Mouse (Mus musculus) MEL (cell line): ENCODE data around the gene Lipc. TPM values are rescaled to one million over a fixed set of nuclear protein-coding genes. Genes with fewer than 3 reads are reported as not detected.

Experiments used
- DNase-seq: peaks from one replicate; pipeline ENCODE4 v3.0.0; 2011; ENCODE audit warnings: low read depth, low spot score
- H3K27ac ChIP-seq: 2 replicates; pipeline ENCODE4 v1.5.1; 2012; ENCODE audit warnings: low read depth, mild to moderate bottlenecking, control low read depth, low read length, moderate library complexity; ENCODE audit not compliant: control insufficient read depth
- H3K27me3 ChIP-seq, 2 experiments: fragments of 150-350 bp in 1 of 2; sonication (generic) in 1 of 2; 2 replicates each; pipeline ENCODE4 v1.6.1; 2012; ENCODE audit warnings: low read length in 2 of 2, mild to moderate bottlenecking in 2 of 2, improper control_type of control experiment in 1 of 2, moderate library complexity in 1 of 2; ENCODE audit not compliant: insufficient read depth in 2 of 2, control insufficient read depth in 1 of 2
- H3K36me3 ChIP-seq, 2 experiments: 2 replicates each; pipeline ENCODE4 v1.6.1; 2012 to 2014; ENCODE audit warnings: low read length in 2 of 2, improper control_type of control experiment in 1 of 2, inconsistent platforms in 1 of 2, mild to moderate bottlenecking in 1 of 2; ENCODE audit not compliant: insufficient read depth in 2 of 2, control insufficient read depth in 1 of 2
- H3K4me1 ChIP-seq, 2 experiments: fragments of 150-350 bp in 1 of 2; sonication (generic) in 1 of 2; 2 replicates each; pipeline ENCODE4 v1.6.1; 2012; ENCODE audit warnings: low read length in 2 of 2, improper control_type of control experiment in 1 of 2, mild to moderate bottlenecking in 1 of 2; ENCODE audit not compliant: insufficient read depth in 2 of 2, control insufficient read depth in 1 of 2
- H3K4me3 ChIP-seq, 2 experiments: fragments of 150-350 bp in 1 of 2; sonication (generic) in 1 of 2; 2 replicates each; pipeline ENCODE4 v1.5.1; 2012; ENCODE audit warnings: low read depth in 2 of 2, low read length in 2 of 2, mild to moderate bottlenecking in 2 of 2, moderate library complexity in 2 of 2, control low read depth in 1 of 2, improper control_type of control experiment in 1 of 2; ENCODE audit not compliant: control insufficient read depth in 1 of 2, insufficient read depth in 1 of 2
- H3K79me2 ChIP-seq: 2 replicates; pipeline ENCODE4 v1.6.1; 2012; ENCODE audit warnings: mild to moderate bottlenecking, low read length, moderate library complexity; ENCODE audit not compliant: control insufficient read depth, poor library complexity, insufficient read depth
- H3K9ac ChIP-seq: 2 replicates; pipeline ENCODE4 v1.6.1; 2012; ENCODE audit warnings: low read depth, mild to moderate bottlenecking, control low read depth, low read length, moderate library complexity; ENCODE audit not compliant: control insufficient read depth, poor library complexity, severe bottlenecking
- H3K9me3 ChIP-seq: fragments of 150-350 bp; sonication (generic); replicated peaks from 2 replicates; pipeline ENCODE4 v1.6.1; 2012; ENCODE audit warnings: mild to moderate bottlenecking, low read length, improper control_type of control experiment, moderate library complexity; ENCODE audit not compliant: insufficient read depth
- BHLHE40 ChIP-seq: IDR thresholded peaks from 2 replicates; pipeline ENCODE4 v1.6.1; 2012; ENCODE audit warnings: low read depth, mild to moderate bottlenecking, inconsistent platforms, low read length, improper control_type of control experiment, borderline replicate concordance
- CHD1 ChIP-seq: IDR thresholded peaks from 2 replicates; pipeline ENCODE4 v1.6.1; 2012; ENCODE audit warnings: low read depth, mild to moderate bottlenecking, inconsistent platforms, low read length, improper control_type of control experiment
- CTCF ChIP-seq, 3 experiments: IDR thresholded peaks in 2 of 3; conservative IDR thresholded peaks in 1 of 3; 2 replicates each; pipeline ENCODE4 v1.5.1; 2011 to 2012; ENCODE audit warnings: low read length in 3 of 3, low read depth in 2 of 3, mild to moderate bottlenecking in 2 of 3, improper control_type of control experiment in 1 of 3, inconsistent platforms in 1 of 3, mixed read lengths in 1 of 3, moderate library complexity in 1 of 3; ENCODE audit not compliant: control insufficient read depth in 1 of 3, insufficient read depth in 1 of 3, poor library complexity in 1 of 3, severe bottlenecking in 1 of 3
- ELF1 ChIP-seq: IDR thresholded peaks from 2 replicates; pipeline ENCODE4 v1.6.1; 2014; ENCODE audit warnings: low read depth, mild to moderate bottlenecking, inconsistent platforms, low read length, improper control_type of control experiment, moderate library complexity
- GABPA ChIP-seq: IDR thresholded peaks from 2 replicates; pipeline ENCODE4 v1.6.1; 2012; ENCODE audit warnings: low read depth, mild to moderate bottlenecking, inconsistent platforms, low read length, improper control_type of control experiment, moderate library complexity
- GATA1 ChIP-seq: IDR thresholded peaks from 2 replicates; pipeline ENCODE4 v1.6.1; 2011; ENCODE audit warnings: low read depth, low read length, improper control_type of control experiment
- HCFC1 ChIP-seq: IDR thresholded peaks from 2 replicates; pipeline ENCODE4 v1.6.1; 2012; ENCODE audit warnings: low read depth, mild to moderate bottlenecking, inconsistent platforms, low read length, improper control_type of control experiment, moderate library complexity
- JUND ChIP-seq: IDR thresholded peaks from 2 replicates; pipeline ENCODE4 v1.6.1; 2011; ENCODE audit warnings: low read depth, mild to moderate bottlenecking, improper control_type of control experiment, low read length
- KAT2A ChIP-seq: conservative IDR thresholded peaks from 2 replicates; pipeline ENCODE4 v1.6.1; 2012; ENCODE audit warnings: low read depth, low read length, improper control_type of control experiment, inconsistent platforms
- MAFK ChIP-seq: IDR thresholded peaks from 2 replicates; pipeline ENCODE4 v1.6.1; 2011; ENCODE audit warnings: low read depth, mild to moderate bottlenecking, low read length, improper control_type of control experiment, borderline replicate concordance
- MAZ ChIP-seq: IDR thresholded peaks from 2 replicates; pipeline ENCODE4 v1.6.1; 2012; ENCODE audit warnings: low read depth, mild to moderate bottlenecking, inconsistent platforms, low read length, improper control_type of control experiment
- MEF2A ChIP-seq: IDR thresholded peaks from 2 replicates; pipeline ENCODE4 v1.6.1; 2014; ENCODE audit warnings: low read depth, mild to moderate bottlenecking, inconsistent platforms, low read length, improper control_type of control experiment; ENCODE audit not compliant: poor library complexity, insufficient replicate concordance, severe bottlenecking; ENCODE audit errors: extremely low read depth
- POLR2AphosphoS2 ChIP-seq: IDR thresholded peaks from 2 replicates; pipeline ENCODE4 v1.6.1; 2011; ENCODE audit warnings: low read length, improper control_type of control experiment
- RCOR1 ChIP-seq: IDR thresholded peaks from 2 replicates; pipeline ENCODE4 v1.6.1; 2012; ENCODE audit warnings: low read depth, mild to moderate bottlenecking, inconsistent platforms, low read length, improper control_type of control experiment
- SIN3A ChIP-seq: IDR thresholded peaks from 2 replicates; pipeline ENCODE4 v1.6.1; 2012; ENCODE audit warnings: low read length, improper control_type of control experiment, inconsistent platforms
- TAL1 ChIP-seq: IDR thresholded peaks from 2 replicates; pipeline ENCODE4 v1.6.1; 2012; ENCODE audit warnings: mild to moderate bottlenecking, inconsistent platforms, low read length, moderate library complexity, mixed read lengths
- TBP ChIP-seq: IDR thresholded peaks from 2 replicates; pipeline ENCODE4 v1.8.0; 2011; ENCODE audit warnings: low read depth, low read length, improper control_type of control experiment
- USF2 ChIP-seq, 2 experiments: IDR thresholded peaks; 2 replicates each; pipeline ENCODE4 v1.6.1; 2011 to 2012; ENCODE audit warnings: improper control_type of control experiment in 2 of 2, low read length in 2 of 2, borderline replicate concordance in 1 of 2, inconsistent platforms in 1 of 2, low read depth in 1 of 2, mild to moderate bottlenecking in 1 of 2; ENCODE audit not compliant: insufficient read depth in 1 of 2
- ZMIZ1 ChIP-seq: IDR thresholded peaks from 2 replicates; pipeline ENCODE4 v1.6.1; 2012; ENCODE audit warnings: low read depth, mild to moderate bottlenecking, inconsistent platforms, low read length, improper control_type of control experiment, moderate library complexity
- polyA plus RNA-seq, 2 experiments: library from polyadenylated mRNA; stranded (reverse) in 1 of 2; unstranded in 1 of 2; fragments of >175 nt in 1 of 2; fragments of >200 nt in 1 of 2; gene quantifications; 2 replicates each; pipeline versions ENCODE4 v1.2.1 to v1.2.4; 2012; ENCODE audit warnings: low replicate concordance in 2 of 2, low read depth in 1 of 2; ENCODE audit not compliant: insufficient read length in 2 of 2, insufficient read depth in 1 of 2, missing spikeins in 1 of 2
- total RNA-seq: library from RNA; depleted of rRNA; stranded (reverse); fragments of 300-350 nt; gene quantifications from 2 replicates; pipeline ENCODE4 v1.2.3, GENCODE M21; 2012

The Lipc gene
- total and polyA plus RNA-seq, 3 experiments = 0.07 TPM; not detected in 2

- Histone ChIP-seq H3K4me3 (no peak overlapping the region), H3K36me3 (no peaks in the 10 kb centered on the region), H3K9ac (no peak overlapping the region)
- no peak for DNase-seq
- TF ChIP-seq SIN3A (no peak), BHLHE40 (no peak), ZMIZ1 (no peak)
- TF ChIP-seq, all 39 proteins: peak for 0
- H3K27ac ChIP-seq = no peak overlapping the region
- no peaks in the 10 kb centered on the region for H3K79me2 ChIP-seq
- no peaks in the 10 kb centered on the region for H3K27me3 ChIP-seq
- H3K9me3 ChIP-seq = no peaks in the 10 kb centered on the region
- H3K4me1 ChIP-seq = peaks cover 0 to 6% of the 10 kb centered on the region in 2 experiments; a peak in 3 of 4 replicates
These were observed 36.7 kb downstream of the Lipc start for GRCm38 (mm10) chr9:70915356-70915685.

GRCm38 (mm10) chr9:70914659-70915355 lies 37.2 kb downstream of the Lipc start:
- Histone ChIP-seq H3K36me3 (no peaks in the 10 kb centered on the region), H3K9ac (no peak overlapping the region), H3K27me3 (no peaks in the 10 kb centered on the region), H3K27ac (no peak overlapping the region), H3K4me1 (peaks cover 0 to 6% of the 10 kb centered on the region in 2 experiments; a peak in 3 of 4 replicates), H3K79me2 (no peaks in the 10 kb centered on the region), H3K4me3 (no peak overlapping the region), H3K9me3 (no peaks in the 10 kb centered on the region)
- no peak for DNase-seq
- TF ChIP-seq USF2 (IDR thresholded peaks at IDR 0.05; ENCODE audit: borderline replicate concordance in 1 of 2, insufficient read depth in 1 of 2, low read depth in 1 of 2, low read length in 2 of 2) (no peak), MAFK (no peak), RCOR1 (no peak), TAL1 (no peak), GATA1 (no peak), JUND (no peak)

GRCm38 (mm10) chr9:70911163-70911562 lies 40.9 kb downstream of the Lipc start:
- no peak for TF ChIP-seq GABPA
- TF ChIP-seq POLR2AphosphoS2 = no peak
- no peak for TF ChIP-seq MAFK
- TF ChIP-seq GATA1 = no peak
- TF ChIP-seq MEF2A = no peak
- no peak for TF ChIP-seq CTCF (IDR thresholded peaks at IDR 0.05 in 2 of 3, conservative IDR thresholded peaks at IDR 0.05 in 1 of 3; ENCODE audit: control insufficient read depth in 1 of 3, insufficient read depth in 1 of 3, low read depth in 2 of 3, low read length in 3 of 3, poor library complexity in 1 of 3, severe bottlenecking in 1 of 3)
- no peak for TF ChIP-seq HCFC1
- no peak for TF ChIP-seq ZMIZ1
- no peak for TF ChIP-seq CHD1
- no peak for TF ChIP-seq JUND
- TF ChIP-seq TAL1 = no peak
- TF ChIP-seq MAZ = no peak
- TF ChIP-seq TBP = no peak
- TF ChIP-seq ELF1 = no peak
- TF ChIP-seq KAT2A = no peak
- no peaks in the 10 kb centered on the region for H3K9me3 ChIP-seq
- no peaks in the 10 kb centered on the region for H3K27me3 ChIP-seq
- no peak overlapping the region for H3K9ac ChIP-seq
- DNase-seq = no peak
- H3K4me3 ChIP-seq = no peak overlapping the region
- no peaks in the 10 kb centered on the region for H3K36me3 ChIP-seq
- H3K4me1 ChIP-seq = peaks cover 0 to 6% of the 10 kb centered on the region in 2 experiments; a peak in 3 of 4 replicates
- H3K27ac ChIP-seq = no peak overlapping the region
- H3K79me2 ChIP-seq = no peaks in the 10 kb centered on the region
